Mouse (Mus musculus) c-Kit-positive CD71-positive TER-119-negative erythroid progenitor cells, embryonic 14.5 days (primary cell): ENCODE data around the gene Adgrb3.
"Not testable (repeated sequence)": the region's sequence is repeated elsewhere in the genome, so short reads cannot be mapped to it uniquely, and the experiment has no call there.

Experiments used
- DNase-seq: peaks from one replicate; pipeline ENCODE4 v3.0.0-alpha.2; 2013; ENCODE audit warnings: low read depth

The Adgrb3 gene

GRCm38 (mm10) chr1:25107500-25108101 is 721.9 kb downstream of the Adgrb3 start:
- DNase-seq = no peak

- no peak for DNase-seq
These were observed 722.8 kb downstream of the Adgrb3 start for GRCm38 (mm10) chr1:25106679-25107078.

GRCm38 (mm10) chr1:25105367-25105766 is 724.1 kb downstream of the Adgrb3 start:
- no peak for DNase-seq

- no peak for DNase-seq
These were observed 741.3 kb downstream of the Adgrb3 start for GRCm38 (mm10) chr1:25088010-25088719.

GRCm38 (mm10) chr1:25085616-25086372 is 743.7 kb downstream of the Adgrb3 start:
- no peak for DNase-seq

GRCm38 (mm10) chr1:25082377-25082776 is 747.1 kb downstream of the Adgrb3 start:
- DNase-seq = no peak

GRCm38 (mm10) chr1:25081265-25081849 is 748.1 kb downstream of the Adgrb3 start:
- DNase-seq = no peak

- no peak for DNase-seq
These were observed 750.1 kb downstream of the Adgrb3 start for GRCm38 (mm10) chr1:25079395-25079794.

GRCm38 (mm10) chr1:25075952-25076351 is 753.6 kb downstream of the Adgrb3 start:
- DNase-seq = no peak

GRCm38 (mm10) chr1:25063964-25064363 is 765.5 kb downstream of the Adgrb3 start:
- no peak for DNase-seq

- no peak for DNase-seq
These were observed 768.6 kb downstream of the Adgrb3 start for GRCm38 (mm10) chr1:25060935-25061334.

GRCm38 (mm10) chr1:25060191-25060590 is 769.3 kb downstream of the Adgrb3 start:
- no peak for DNase-seq

- no peak for DNase-seq
These were observed 771.9 kb downstream of the Adgrb3 start for GRCm38 (mm10) chr1:25057656-25058055.

GRCm38 (mm10) chr1:25057212-25057611 is 772.3 kb downstream of the Adgrb3 start:
- DNase-seq = no peak

GRCm38 (mm10) chr1:25042091-25042490 is 787.4 kb downstream of the Adgrb3 start:
- no peak for DNase-seq

GRCm38 (mm10) chr1:25034161-25034560 is 795.3 kb downstream of the Adgrb3 start:
- no peak for DNase-seq

- no peak for DNase-seq
These were observed 796.1 kb downstream of the Adgrb3 start for GRCm38 (mm10) chr1:25033155-25034095.

- no peak for DNase-seq
These were observed 806.4 kb downstream of the Adgrb3 start for GRCm38 (mm10) chr1:25023156-25023555.

- not testable (repeated sequence) for DNase-seq
These were observed 811.7 kb downstream of the Adgrb3 start for GRCm38 (mm10) chr1:25017851-25018250.
